Mouse (Mus musculus) C2C12 (cell line): ENCODE data around the gene Nop10.

Experiments used
- CEBPB ChIP-seq: IDR thresholded peaks from one replicate; pipeline ENCODE4 v1.6.1; 2011; ENCODE audit warnings: low read depth, mild to moderate bottlenecking, control low read depth, moderate library complexity
- CTCF ChIP-seq: IDR thresholded peaks from one replicate; pipeline ENCODE4 v1.5.1; 2011; ENCODE audit not compliant: control insufficient read depth, insufficient read depth, insufficient read length
- FOSL1 ChIP-seq: IDR thresholded peaks from one replicate; pipeline ENCODE4 v1.8.0; 2011; ENCODE audit warnings: mild to moderate bottlenecking, low read length; ENCODE audit not compliant: poor library complexity, insufficient read depth, severe bottlenecking
- MAX ChIP-seq: IDR thresholded peaks from one replicate; pipeline ENCODE4 v1.6.1; 2011; ENCODE audit warnings: mild to moderate bottlenecking, control low read depth
- MYOD1 ChIP-seq: IDR thresholded peaks from one replicate; pipeline ENCODE4 v1.6.1; 2011; ENCODE audit warnings: low read depth; ENCODE audit not compliant: control insufficient read depth, insufficient read length
- MYOG ChIP-seq: IDR thresholded peaks from one replicate; pipeline ENCODE4 v1.6.1; 2011; ENCODE audit not compliant: control insufficient read depth, insufficient read length; ENCODE audit errors: extremely low read depth

DNA sequence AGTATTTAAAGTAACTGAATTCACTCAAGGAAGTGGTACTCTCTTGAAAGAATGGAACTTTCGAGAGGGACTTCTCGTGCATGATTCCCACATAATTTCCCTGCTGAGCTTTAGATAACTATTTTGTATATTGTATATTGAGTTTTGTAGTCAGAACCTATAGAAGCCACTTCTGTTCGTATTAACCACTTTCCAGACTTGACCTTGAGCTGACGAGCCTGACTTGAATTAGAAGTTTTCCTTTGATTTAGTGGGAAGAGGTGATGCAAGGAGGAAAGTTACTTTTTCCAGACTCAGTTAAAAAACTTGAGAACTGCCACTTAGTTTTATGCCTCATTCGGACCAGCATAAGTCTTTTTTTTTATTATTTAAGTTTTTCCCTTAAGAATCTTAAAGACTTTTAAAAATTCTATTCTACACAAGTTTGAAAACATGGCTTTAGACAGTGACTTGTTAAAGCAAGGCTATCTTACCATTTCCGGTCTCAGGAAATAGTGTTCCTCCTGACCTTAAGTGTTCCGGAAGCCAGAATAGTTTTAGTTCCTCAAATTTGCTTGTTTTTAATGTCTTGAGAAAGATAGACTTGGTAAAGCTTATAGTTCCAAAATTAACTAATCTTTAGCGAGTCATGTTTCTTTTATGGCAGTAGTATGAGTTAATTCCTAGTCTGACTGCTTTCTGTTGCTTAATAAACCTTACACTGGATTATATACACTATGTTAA lies 6.0 kb downstream of the Nop10 start:
- TF ChIP-seq CTCF (no peak), CEBPB (no peak), FOSL1 (no peak), MYOD1 (no peak), MYOG (no peak), MAX (no peak)
